Mouse (Mus musculus) MEL (cell line): Measurements from ENCODE around the gene Utrn. TPM values are rescaled to one million over a fixed set of nuclear protein-coding genes. Genes with fewer than 3 reads are reported as not detected.

ENCODE experiments used
- DNase-seq: peaks from one replicate; pipeline ENCODE4 v3.0.0; 2011; ENCODE audit warnings: low read depth, low spot score
- H3K27ac ChIP-seq: 2 replicates; pipeline ENCODE4 v1.5.1; 2012; ENCODE audit warnings: low read depth, mild to moderate bottlenecking, control low read depth, low read length, moderate library complexity; ENCODE audit not compliant: control insufficient read depth
- H3K27me3 ChIP-seq, 2 experiments: fragments of 150-350 bp in 1 of 2; sonication (generic) in 1 of 2; 2 replicates each; pipeline ENCODE4 v1.6.1; 2012; ENCODE audit warnings: low read length in 2 of 2, mild to moderate bottlenecking in 2 of 2, improper control_type of control experiment in 1 of 2, moderate library complexity in 1 of 2; ENCODE audit not compliant: insufficient read depth in 2 of 2, control insufficient read depth in 1 of 2
- H3K36me3 ChIP-seq, 2 experiments: 2 replicates each; pipeline ENCODE4 v1.6.1; 2012 to 2014; ENCODE audit warnings: low read length in 2 of 2, improper control_type of control experiment in 1 of 2, inconsistent platforms in 1 of 2, mild to moderate bottlenecking in 1 of 2; ENCODE audit not compliant: insufficient read depth in 2 of 2, control insufficient read depth in 1 of 2
- H3K4me1 ChIP-seq, 2 experiments: fragments of 150-350 bp in 1 of 2; sonication (generic) in 1 of 2; 2 replicates each; pipeline ENCODE4 v1.6.1; 2012; ENCODE audit warnings: low read length in 2 of 2, improper control_type of control experiment in 1 of 2, mild to moderate bottlenecking in 1 of 2; ENCODE audit not compliant: insufficient read depth in 2 of 2, control insufficient read depth in 1 of 2
- H3K4me3 ChIP-seq, 2 experiments: fragments of 150-350 bp in 1 of 2; sonication (generic) in 1 of 2; 2 replicates each; pipeline ENCODE4 v1.5.1; 2012; ENCODE audit warnings: low read depth in 2 of 2, low read length in 2 of 2, mild to moderate bottlenecking in 2 of 2, moderate library complexity in 2 of 2, control low read depth in 1 of 2, improper control_type of control experiment in 1 of 2; ENCODE audit not compliant: control insufficient read depth in 1 of 2, insufficient read depth in 1 of 2
- H3K79me2 ChIP-seq: 2 replicates; pipeline ENCODE4 v1.6.1; 2012; ENCODE audit warnings: mild to moderate bottlenecking, low read length, moderate library complexity; ENCODE audit not compliant: control insufficient read depth, poor library complexity, insufficient read depth
- H3K9ac ChIP-seq: 2 replicates; pipeline ENCODE4 v1.6.1; 2012; ENCODE audit warnings: low read depth, mild to moderate bottlenecking, control low read depth, low read length, moderate library complexity; ENCODE audit not compliant: control insufficient read depth, poor library complexity, severe bottlenecking
- H3K9me3 ChIP-seq: fragments of 150-350 bp; sonication (generic); replicated peaks from 2 replicates; pipeline ENCODE4 v1.6.1; 2012; ENCODE audit warnings: mild to moderate bottlenecking, low read length, improper control_type of control experiment, moderate library complexity; ENCODE audit not compliant: insufficient read depth
- CHD2 ChIP-seq: IDR thresholded peaks from 2 replicates; pipeline ENCODE4 v1.6.1; 2011; ENCODE audit warnings: low read length, improper control_type of control experiment
- EP300 ChIP-seq, 2 experiments: IDR thresholded peaks; 2 replicates each; pipeline ENCODE4 v1.6.1; 2011; ENCODE audit warnings: improper control_type of control experiment in 2 of 2, low read length in 2 of 2, low read depth in 1 of 2, mild to moderate bottlenecking in 1 of 2
- HCFC1 ChIP-seq: IDR thresholded peaks from 2 replicates; pipeline ENCODE4 v1.6.1; 2012; ENCODE audit warnings: low read depth, mild to moderate bottlenecking, inconsistent platforms, low read length, improper control_type of control experiment, moderate library complexity
- JUND ChIP-seq: IDR thresholded peaks from 2 replicates; pipeline ENCODE4 v1.6.1; 2011; ENCODE audit warnings: low read depth, mild to moderate bottlenecking, improper control_type of control experiment, low read length
- KAT2A ChIP-seq: conservative IDR thresholded peaks from 2 replicates; pipeline ENCODE4 v1.6.1; 2012; ENCODE audit warnings: low read depth, low read length, improper control_type of control experiment, inconsistent platforms
- MAZ ChIP-seq: IDR thresholded peaks from 2 replicates; pipeline ENCODE4 v1.6.1; 2012; ENCODE audit warnings: low read depth, mild to moderate bottlenecking, inconsistent platforms, low read length, improper control_type of control experiment
- MEF2A ChIP-seq: IDR thresholded peaks from 2 replicates; pipeline ENCODE4 v1.6.1; 2014; ENCODE audit warnings: low read depth, mild to moderate bottlenecking, inconsistent platforms, low read length, improper control_type of control experiment; ENCODE audit not compliant: poor library complexity, insufficient replicate concordance, severe bottlenecking; ENCODE audit errors: extremely low read depth
- NELFE ChIP-seq: IDR thresholded peaks from 2 replicates; pipeline ENCODE4 v1.6.1; 2011; ENCODE audit warnings: low read depth, low read length, improper control_type of control experiment
- POLR2A ChIP-seq, 2 experiments: IDR thresholded peaks; 2 replicates each; pipeline ENCODE4 v1.6.1; 2011 to 2012; ENCODE audit warnings: low read length in 2 of 2, mild to moderate bottlenecking in 2 of 2, control low read depth in 1 of 2, improper control_type of control experiment in 1 of 2, low read depth in 1 of 2, moderate library complexity in 1 of 2; ENCODE audit not compliant: control insufficient read depth in 1 of 2, insufficient read depth in 1 of 2, poor library complexity in 1 of 2
- POLR2AphosphoS5 ChIP-seq: IDR thresholded peaks from 2 replicates; pipeline ENCODE4 v1.6.1; 2012; ENCODE audit warnings: low read depth, borderline replicate concordance, mild to moderate bottlenecking, inconsistent platforms, low read length, moderate library complexity, mixed read lengths
- SIN3A ChIP-seq: IDR thresholded peaks from 2 replicates; pipeline ENCODE4 v1.6.1; 2012; ENCODE audit warnings: low read length, improper control_type of control experiment, inconsistent platforms
- SMC3 ChIP-seq: IDR thresholded peaks from 2 replicates; pipeline ENCODE4 v1.6.1; 2011; ENCODE audit warnings: low read depth, low read length, improper control_type of control experiment
- TAL1 ChIP-seq: IDR thresholded peaks from 2 replicates; pipeline ENCODE4 v1.6.1; 2012; ENCODE audit warnings: mild to moderate bottlenecking, inconsistent platforms, low read length, moderate library complexity, mixed read lengths
- TBP ChIP-seq: IDR thresholded peaks from 2 replicates; pipeline ENCODE4 v1.8.0; 2011; ENCODE audit warnings: low read depth, low read length, improper control_type of control experiment
- TCF12 ChIP-seq: IDR thresholded peaks from 2 replicates; pipeline ENCODE4 v1.6.1; 2014; ENCODE audit warnings: low read depth, mild to moderate bottlenecking, inconsistent platforms, low read length, improper control_type of control experiment, moderate library complexity
- UBTF ChIP-seq: IDR thresholded peaks from 2 replicates; pipeline ENCODE4 v1.6.1; 2012; ENCODE audit warnings: low read depth, mild to moderate bottlenecking, inconsistent platforms, low read length, improper control_type of control experiment, moderate library complexity, borderline replicate concordance; ENCODE audit not compliant: insufficient read depth
- USF1 ChIP-seq: IDR thresholded peaks from 2 replicates; pipeline ENCODE4 v1.6.1; 2014; ENCODE audit warnings: low read depth, mild to moderate bottlenecking, inconsistent platforms, low read length, improper control_type of control experiment, moderate library complexity
- ZC3H11A ChIP-seq: IDR thresholded peaks from 2 replicates; pipeline ENCODE4 v1.6.1; 2012; ENCODE audit warnings: low read depth, mild to moderate bottlenecking, inconsistent platforms, low read length, improper control_type of control experiment
- ZKSCAN1 ChIP-seq: IDR thresholded peaks from 2 replicates; pipeline ENCODE4 v1.6.1; 2012; ENCODE audit warnings: low read depth, mild to moderate bottlenecking, inconsistent platforms, low read length, improper control_type of control experiment, moderate library complexity
- ZMIZ1 ChIP-seq: IDR thresholded peaks from 2 replicates; pipeline ENCODE4 v1.6.1; 2012; ENCODE audit warnings: low read depth, mild to moderate bottlenecking, inconsistent platforms, low read length, improper control_type of control experiment, moderate library complexity
- ZNF384 ChIP-seq: IDR thresholded peaks from 2 replicates; pipeline ENCODE4 v1.6.1; 2012; ENCODE audit warnings: low read depth, mild to moderate bottlenecking, inconsistent platforms, low read length, improper control_type of control experiment
- polyA plus RNA-seq, 2 experiments: library from polyadenylated mRNA; stranded (reverse) in 1 of 2; unstranded in 1 of 2; fragments of >175 nt in 1 of 2; fragments of >200 nt in 1 of 2; gene quantifications; 2 replicates each; pipeline versions ENCODE4 v1.2.1 to v1.2.4; 2012; ENCODE audit warnings: low replicate concordance in 2 of 2, low read depth in 1 of 2; ENCODE audit not compliant: insufficient read length in 2 of 2, insufficient read depth in 1 of 2, missing spikeins in 1 of 2
- total RNA-seq: library from RNA; depleted of rRNA; stranded (reverse); fragments of 300-350 nt; gene quantifications from 2 replicates; pipeline ENCODE4 v1.2.3, GENCODE M21; 2012

Utrn gene
- total and polyA plus RNA-seq, 3 experiments, result 2.3 to 4.3 TPM; not detected in 1

DNA sequence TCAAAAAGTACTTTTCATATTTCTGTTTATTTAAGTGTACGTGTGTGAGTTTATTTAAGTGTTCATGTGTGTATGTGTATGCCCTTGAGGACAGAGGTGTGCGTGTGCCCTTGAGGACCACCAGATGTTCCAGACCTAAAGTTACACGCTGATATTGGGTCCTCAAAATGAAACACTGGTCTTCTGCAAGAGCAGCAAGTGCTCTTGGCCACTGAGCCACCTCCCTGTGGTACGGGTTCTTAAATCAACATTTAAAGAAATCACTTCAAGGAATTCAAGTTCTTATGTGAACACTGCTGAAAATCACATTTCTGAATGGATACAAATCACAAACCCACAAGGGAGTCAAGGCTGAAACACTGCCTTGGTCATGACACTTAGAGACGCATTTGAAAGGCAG lies 195.9 kb downstream of the Utrn start:
- H3K36me3 ChIP-seq, result no peaks in the 10 kb centered on the region

GRCm38 (mm10) chr10:12671608-12672007 lies 197.6 kb downstream of the Utrn start:
- H3K4me3 ChIP-seq, result no peak overlapping the region
- no peaks in the 10 kb centered on the region for H3K36me3 ChIP-seq
- no peak overlapping the region for H3K9ac ChIP-seq
- no peak for DNase-seq
- H3K4me1 ChIP-seq, result no peaks in the 10 kb centered on the region
- H3K27me3 ChIP-seq, result no peaks in the 10 kb centered on the region
- no peaks in the 10 kb centered on the region for H3K9me3 ChIP-seq
- no peak overlapping the region for H3K27ac ChIP-seq
- H3K79me2 ChIP-seq, result no peaks in the 10 kb centered on the region
- TF ChIP-seq ZMIZ1, result no peak
- TF ChIP-seq USF1, result no peak
- no peak for TF ChIP-seq NELFE
- TF ChIP-seq UBTF, result no peak
- no peak for TF ChIP-seq ZNF384
- TF ChIP-seq POLR2AphosphoS5, result no peak
- TF ChIP-seq SMC3, result no peak
- no peak for TF ChIP-seq MEF2A
- TF ChIP-seq KAT2A, result no peak
- no peak for TF ChIP-seq SIN3A
- no peak for TF ChIP-seq TAL1

More for the DNA sequence above, 195.9 kb downstream of the Utrn start:
- Histone ChIP-seq H3K9me3 (no peaks in the 10 kb centered on the region), H3K9ac (no peak overlapping the region), H3K27ac (no peak overlapping the region), H3K4me3 (no peak overlapping the region)
- TF ChIP-seq POLR2A (IDR thresholded peaks at IDR 0.05; ENCODE audit: control insufficient read depth in 1 of 2, insufficient read depth in 1 of 2, low read depth in 1 of 2, low read length in 2 of 2, poor library complexity in 1 of 2), result no peak
- no peak for TF ChIP-seq HCFC1
- TF ChIP-seq ZC3H11A, result no peak
- TF ChIP-seq MAZ, result no peak
- no peak for TF ChIP-seq JUND
- no peak for TF ChIP-seq KAT2A
- TF ChIP-seq SIN3A, result no peak
- no peak for TF ChIP-seq TCF12
- no peak for TF ChIP-seq ZKSCAN1
- no peak for TF ChIP-seq TBP
- no peak for TF ChIP-seq MEF2A
- no peak for TF ChIP-seq UBTF
- no peak for TF ChIP-seq EP300 (IDR thresholded peaks at IDR 0.05; ENCODE audit: low read depth in 1 of 2, low read length in 2 of 2)
- TF ChIP-seq CHD2, result no peak
- TF ChIP-seq, all 39 proteins: peak for 0
- H3K79me2 ChIP-seq, result no peaks in the 10 kb centered on the region
- no peaks in the 10 kb centered on the region for H3K27me3 ChIP-seq
- no peaks in the 10 kb centered on the region for H3K4me1 ChIP-seq
- DNase-seq, result no peak
